Mouse (Mus musculus) layer of hippocampus, postnatal 14 days (tissue): ENCODE results near the gene Focad. TPM values are rescaled to one million over a fixed set of nuclear protein-coding genes. Genes with fewer than 3 reads are reported as not detected.
"Not testable (repeated sequence)": the region's sequence is repeated elsewhere in the genome, so short reads cannot be mapped to it uniquely, and the experiment has no call there.

Source experiments
- DNase-seq, 2 experiments: peaks; one replicate each; pipeline ENCODE4 v3.0.0; 2021 to 2022; ENCODE audit warnings: low spot score in 2 of 2, mixed read lengths in 1 of 2
- total RNA-seq, 2 experiments: library from RNA; stranded (reverse); gene quantifications; 2 replicates each; pipeline ENCODE4 v1.2.3; 2021

Gene Focad
- total RNA-seq, 2 experiments from 2014 or later: 67.5 to 74.0 TPM

DNA sequence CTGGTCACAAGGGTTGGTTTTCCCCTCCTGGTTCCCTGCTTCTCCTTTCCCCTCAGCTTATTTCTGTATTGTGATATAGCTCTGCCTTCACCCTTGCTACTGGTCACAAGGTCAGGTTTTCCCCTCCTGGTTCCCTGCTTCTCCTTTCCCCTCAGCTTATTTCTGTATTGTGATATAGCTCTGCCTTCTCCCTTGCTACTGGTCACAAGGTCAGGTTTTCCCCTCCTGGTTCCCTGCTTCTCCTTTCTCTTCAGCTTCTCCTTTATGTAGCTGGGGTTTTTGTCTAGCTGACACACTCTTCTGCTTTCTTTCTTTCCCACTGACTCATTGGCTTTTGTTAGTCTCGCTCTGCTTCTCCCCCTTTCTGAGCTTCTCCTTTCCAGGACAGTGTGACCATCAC lies 296.2 kb downstream of the Focad start:
- DNase-seq: not testable (repeated sequence)

DNA sequence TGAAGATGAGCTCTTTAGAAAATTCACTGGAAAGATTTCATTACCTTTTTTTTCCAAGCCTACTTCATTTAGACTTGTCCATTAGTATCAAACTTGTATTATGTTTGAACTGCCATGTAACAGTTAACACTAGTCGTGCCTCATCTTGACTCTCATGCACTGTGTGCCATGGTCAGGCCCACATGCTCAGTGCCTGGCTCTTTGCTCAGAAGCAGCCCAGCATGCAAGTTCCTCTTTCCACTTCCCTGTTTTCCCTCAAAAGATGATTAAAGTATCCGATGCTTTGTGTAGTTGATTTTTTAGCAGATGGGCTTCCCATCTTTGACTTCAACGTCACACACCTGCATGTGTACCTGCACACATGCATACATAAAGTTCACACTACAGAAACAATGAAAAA lies 301.3 kb downstream of the Focad start:
- no peak for DNase-seq

DNA sequence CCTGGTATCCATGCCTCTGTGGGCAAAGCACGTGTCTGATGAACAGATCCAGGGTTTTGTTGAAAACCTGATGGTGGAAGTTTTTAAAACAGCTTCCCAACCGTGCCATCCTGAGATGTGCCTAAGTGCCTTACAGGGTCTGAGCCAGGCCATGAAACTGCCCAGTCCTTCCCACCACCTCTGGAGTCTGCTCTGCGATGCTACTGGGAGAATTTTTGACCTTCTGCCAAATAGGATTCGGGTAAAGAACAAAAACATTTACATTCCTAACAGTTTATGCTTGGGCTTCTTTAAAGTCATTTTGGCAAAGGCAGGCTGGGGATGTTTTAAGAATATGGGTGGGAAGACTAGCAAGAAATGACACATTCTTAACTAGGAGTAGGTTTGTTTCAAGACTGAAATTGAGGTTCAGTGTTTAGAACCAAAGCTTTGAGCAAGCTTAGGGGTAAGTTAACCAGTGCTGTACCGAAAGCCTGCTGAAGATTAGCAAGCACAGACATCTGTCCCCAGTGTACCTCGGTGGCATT lies 302.6 kb downstream of the Focad start:
- no peak for DNase-seq

DNA sequence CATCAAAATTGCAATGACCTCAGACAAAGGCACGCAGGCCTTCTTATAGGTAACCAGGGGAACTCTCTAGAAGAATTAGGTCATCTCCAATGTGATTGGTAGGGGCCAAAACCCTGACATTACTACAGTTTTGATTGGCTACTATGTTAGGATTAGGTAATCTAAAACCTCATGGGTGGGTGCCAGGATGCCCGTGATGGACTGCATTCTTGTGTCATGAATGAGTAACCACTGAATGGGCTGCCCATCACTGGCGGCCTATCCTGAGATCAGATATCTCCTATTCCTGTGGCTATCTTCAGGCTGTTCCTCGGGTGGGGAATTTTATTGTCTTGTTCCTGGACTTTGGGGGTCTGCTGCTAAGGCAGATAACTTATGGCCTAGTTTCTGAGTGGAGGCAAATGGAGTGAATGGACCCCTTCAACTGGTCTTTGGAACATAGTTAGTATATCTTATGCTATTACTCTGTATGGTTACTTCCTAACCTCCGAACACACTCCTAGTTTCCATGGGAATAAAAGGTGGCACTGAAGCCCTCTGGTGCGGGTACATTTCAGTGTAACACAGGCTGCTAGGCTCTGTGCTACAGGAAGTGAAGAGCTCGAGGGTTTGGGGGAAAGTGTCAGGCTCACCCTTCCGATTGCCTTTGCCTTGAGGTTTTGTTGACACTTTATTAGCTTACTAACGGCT lies 306.0 kb downstream of the Focad start:
- DNase-seq: no peak

DNA sequence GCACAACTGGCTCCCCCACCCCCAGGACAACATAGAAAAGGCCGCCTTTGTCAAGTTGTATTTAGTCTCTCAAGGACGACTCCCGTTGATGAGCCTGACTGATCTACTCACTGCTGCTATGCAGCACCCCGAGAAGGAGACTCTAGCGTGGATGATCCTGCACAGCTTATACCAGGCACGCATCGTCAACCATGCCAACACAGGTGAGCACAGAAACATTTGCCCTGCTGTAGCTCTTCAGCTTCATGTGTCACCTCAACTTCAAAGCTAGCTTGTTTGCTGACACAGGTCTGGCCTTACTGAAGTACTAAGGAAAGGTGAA lies 306.5 kb downstream of the Focad start:
- no peak for DNase-seq

DNA sequence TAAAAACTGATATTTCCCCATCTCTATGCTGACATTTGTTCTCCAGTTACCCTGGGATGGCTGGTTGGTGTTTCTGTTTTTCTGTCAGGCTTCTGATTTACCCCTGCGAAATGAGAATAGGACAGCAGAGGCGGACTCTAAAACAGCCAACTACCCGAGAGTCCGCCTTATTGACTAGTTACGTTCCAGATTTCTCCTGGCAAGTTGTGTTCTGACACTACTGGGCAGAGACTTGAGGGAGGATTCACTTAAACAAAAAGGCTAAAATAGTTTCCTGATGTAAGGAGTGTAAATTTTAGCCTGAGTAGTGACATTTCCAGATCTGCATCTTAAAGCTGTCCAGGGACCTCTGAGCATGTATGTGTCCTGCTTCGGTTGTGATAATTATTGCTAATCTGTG lies 308.5 kb downstream of the Focad start:
- no peak for DNase-seq

DNA sequence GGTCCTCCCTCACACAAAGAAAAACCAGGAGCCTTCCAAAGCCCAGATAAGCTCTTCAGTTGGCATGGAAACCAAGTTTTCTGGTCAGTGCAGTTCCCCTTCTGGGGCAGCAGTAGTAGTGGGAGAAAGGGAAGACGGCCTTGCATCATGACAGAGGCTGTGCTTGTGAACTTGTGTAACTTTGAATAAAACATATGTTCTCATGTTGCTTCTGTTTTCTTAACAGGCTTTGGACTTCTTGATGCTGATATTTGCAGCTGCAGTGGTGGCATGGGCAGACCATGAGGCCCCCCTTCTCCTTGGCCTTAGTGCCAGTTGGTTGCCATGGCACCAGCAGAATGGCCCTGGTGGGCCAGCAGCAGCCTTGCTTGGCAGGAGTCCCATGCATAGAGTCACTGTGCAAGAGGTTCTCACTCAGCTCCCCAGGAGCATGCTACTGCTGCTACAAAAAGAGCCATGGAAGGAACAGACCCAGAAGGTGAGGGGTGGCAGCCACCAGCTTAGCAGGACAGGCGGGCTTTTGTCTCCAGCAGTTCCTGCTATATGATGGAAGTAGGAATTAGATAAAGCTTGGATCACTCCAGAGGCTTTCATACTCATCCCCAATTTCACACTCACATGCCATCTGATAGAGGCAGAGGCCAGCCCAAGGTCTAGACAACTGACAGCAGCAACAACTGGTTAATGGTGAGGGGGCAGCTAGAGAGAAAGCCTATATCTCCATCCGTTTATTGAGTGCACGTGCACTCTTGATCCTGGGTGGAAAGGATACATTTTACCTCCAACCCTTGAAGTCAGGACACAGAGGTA lies 312.7 kb downstream of the Focad start:
- peak; percentile 50 to 54 for DNase-seq

DNA sequence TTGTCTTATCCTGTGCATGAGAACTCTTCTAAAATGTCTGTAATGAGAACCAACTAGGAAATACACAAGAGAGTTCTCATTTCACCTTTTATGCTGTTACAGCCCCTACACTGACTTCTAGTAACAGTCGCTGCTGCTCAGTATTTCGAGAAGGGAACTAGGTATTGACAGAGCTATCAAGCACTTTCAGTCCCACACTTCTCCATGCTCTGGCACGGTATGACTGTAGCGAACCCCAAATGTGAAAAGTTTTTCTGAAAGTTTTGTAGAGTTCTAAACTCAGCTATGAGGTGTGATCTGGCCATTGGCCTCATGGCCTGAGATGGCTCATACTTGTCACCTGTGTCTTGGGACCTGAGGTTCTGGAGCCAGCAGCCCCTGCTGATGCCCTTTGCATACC lies 314.9 kb downstream of the Focad start:
- no peak for DNase-seq

DNA sequence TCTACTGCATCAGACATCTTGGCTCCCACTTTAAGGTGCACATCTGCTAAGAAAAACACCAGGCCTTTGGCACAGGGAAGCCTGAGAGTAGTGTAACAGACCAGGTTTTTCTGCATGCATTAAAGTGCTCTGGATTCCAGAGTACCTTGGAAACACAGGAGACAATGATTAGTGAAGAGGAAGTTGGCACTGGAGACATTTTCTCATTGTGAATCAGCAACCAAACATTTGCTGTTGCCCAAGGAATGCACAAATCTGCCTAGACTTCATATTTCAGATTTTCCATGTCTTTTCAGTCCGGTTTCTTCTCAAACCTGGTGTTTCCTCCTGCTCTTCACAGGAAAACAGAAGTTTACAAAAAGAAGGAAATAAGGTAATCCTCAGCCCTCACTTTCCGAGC lies 317.9 kb downstream of the Focad start:
- DNase-seq: no peak

DNA sequence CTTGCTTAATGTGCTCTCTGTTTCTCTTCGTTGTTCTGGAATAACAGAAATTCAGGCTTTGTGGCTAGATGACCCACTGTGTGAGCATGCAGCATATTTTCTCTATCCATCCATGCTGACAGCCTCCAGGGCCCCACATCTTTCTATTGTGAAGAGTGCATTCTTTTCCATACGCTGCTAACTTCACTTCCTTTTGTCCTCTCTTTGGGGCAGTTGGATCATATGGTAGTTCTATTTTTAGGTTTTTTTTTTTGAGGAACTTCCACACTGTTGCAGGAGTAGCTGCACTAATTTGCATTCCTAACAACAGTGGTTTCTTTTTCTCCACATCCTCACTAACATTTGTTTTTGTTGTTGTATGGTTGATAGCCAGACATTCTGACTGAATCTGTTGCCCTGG lies 320.6 kb downstream of the Focad start:
- no peak for DNase-seq

DNA sequence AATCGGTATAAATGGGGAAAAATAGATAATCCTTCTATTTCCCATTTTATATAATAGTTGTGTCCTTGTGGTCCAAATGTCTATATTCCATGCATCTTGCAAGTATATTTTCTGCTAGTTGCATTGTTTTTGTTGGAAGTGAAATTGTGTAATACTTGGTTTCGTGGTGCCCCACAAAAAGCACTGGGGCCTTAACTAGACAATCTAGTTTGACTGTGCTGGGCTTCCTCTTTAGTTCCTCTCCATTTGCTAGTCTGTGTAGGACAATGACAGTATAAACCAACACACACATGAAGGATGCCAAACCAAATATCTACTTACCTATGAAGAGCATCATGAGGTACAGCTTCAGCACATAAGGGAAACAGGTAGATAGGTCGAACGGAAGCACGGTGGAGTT lies 324.9 kb downstream of the Focad start:
- DNase-seq: no peak

DNA sequence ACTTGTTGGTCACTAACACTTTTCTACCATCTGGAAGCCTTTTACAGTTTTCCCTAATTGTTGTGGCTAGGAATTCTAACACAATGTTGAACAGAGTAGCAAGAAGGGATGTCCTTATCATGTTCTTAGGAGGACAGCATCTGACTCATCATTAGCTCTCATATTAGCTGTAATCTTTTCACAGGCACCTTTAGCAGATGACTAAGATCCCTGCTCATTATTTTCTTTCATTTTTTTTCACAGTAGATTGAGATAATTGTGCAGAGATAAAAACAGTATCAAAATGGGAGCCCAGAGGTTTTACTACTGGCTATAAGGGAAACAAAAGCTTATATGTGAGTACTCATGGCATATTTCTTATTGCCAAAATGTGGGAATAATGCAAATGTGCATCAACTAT lies 330.1 kb downstream of the Focad start:
- no peak for DNase-seq

DNA sequence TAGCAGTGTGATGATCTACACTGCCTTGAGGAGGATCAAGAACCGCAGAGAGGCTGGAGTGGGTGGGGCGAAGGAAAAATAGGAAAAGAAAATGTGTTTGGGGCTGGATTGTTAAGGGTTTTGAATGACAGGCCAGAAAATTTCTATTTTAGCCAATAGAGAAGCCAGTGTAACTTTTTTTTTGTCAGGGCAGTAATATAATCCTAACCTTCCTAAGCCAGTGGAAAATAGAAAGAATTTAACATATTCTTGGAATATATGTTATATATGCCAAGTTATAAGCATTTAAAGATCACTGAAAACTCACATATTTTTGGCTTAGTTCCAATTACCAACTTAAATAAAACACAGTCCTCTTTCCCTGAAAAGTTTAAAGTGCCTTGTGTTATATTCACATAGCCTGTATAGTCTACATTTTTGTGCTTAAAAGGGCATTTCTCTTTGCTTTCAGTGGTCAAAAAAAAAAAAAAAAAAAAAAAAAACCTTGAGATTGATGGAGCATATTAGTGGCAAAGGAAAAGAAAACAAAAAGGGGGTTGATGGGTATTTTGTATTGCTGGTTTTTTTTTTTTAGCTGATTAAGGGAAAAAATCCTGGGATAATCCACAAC lies 333.3 kb downstream of the Focad start:
- no peak for DNase-seq

DNA sequence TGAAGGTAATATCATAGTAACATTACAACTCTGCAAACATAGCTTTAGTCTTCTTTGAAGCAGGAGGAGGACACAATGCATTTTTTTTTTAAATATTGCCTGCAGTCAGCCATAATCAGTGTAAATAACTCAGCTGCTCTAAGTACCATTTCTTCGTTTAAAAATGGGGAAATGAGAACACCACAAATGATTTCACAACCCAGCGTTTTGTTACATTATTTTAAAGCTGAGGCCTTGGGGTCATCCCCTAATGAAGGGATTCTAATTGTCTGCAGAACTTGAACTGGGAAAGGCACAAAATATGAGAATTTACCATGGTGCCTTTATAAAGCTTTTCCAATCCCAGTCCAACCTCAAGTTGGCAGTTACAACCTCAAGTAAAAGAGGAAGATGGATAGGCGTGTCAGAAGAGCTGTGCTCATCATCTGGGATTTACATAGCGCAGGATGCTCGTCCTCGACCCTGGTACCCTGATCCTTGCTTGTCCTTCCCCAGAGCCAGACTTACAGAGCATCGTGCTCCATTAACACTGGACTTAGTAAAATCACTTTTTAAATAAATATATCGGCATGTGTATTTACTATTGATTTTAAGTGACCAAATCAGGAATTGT lies 338.1 kb downstream of the Focad start:
- DNase-seq: no peak

DNA sequence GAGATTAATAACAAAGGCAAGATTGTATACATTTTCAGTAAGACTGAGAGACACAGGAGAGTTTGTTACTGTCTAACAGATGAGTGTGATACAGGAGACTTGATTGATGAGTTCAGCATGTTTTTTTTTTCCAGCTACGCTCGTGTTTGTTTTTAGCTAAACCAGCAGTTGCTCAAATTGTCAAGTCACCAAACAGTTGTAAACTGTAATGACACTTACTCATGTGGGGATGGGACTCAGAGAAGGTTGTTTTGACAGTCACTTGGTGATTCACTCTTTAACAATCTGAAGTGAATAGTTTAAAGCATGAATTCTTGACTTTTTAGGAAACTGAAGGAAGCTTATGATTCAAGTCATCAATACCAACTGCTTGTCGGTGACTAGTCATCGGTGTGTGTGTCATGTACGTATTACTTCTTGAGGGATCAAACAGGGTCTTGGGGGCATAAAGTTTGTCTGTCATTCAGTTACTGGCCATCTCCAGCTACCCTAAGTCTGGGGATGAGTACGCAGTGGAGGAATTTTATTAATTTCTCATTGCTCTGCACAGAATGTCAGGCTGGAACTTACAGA lies 342.2 kb downstream of the Focad start:
- no peak for DNase-seq

DNA sequence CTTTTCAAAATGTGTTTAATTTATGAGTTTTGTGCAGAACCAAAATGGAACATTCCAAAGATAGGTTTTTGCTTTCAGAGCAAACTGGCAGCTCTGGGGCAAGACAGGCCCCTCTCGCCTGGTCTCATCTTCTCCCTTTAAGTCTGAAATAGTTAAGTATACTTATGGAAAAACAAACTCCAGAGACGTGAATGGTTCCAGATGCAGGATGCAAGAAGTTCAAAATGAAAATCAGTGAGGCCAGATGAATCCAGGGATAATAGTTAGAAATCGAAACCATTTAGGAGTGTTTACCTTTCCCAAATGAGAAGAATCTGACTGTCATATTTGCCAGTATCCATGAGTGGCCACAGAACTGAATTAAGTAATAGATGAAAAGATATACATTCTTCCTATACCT lies 342.7 kb downstream of the Focad start:
- DNase-seq: no peak

DNA sequence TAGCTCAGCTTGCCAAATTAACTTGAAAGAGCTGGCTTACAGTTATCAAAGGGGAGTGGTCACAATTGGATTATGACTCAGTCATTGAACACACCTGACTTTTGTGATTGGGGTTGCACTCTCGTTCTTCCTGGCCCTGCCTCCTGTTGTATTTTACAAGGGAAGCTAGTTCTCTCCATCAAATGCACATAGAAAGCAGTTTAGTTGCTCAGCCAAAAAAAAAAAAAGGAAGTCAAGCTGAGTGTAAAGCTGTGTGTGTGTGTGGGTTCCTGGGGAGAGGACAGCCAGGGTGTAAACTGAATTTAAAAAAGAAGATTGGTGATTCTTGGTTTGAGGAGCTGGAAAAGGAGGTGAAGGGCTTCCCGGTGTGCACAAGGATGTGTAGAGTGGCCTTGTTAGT lies 343.5 kb downstream of the Focad start:
- DNase-seq: no peak

DNA sequence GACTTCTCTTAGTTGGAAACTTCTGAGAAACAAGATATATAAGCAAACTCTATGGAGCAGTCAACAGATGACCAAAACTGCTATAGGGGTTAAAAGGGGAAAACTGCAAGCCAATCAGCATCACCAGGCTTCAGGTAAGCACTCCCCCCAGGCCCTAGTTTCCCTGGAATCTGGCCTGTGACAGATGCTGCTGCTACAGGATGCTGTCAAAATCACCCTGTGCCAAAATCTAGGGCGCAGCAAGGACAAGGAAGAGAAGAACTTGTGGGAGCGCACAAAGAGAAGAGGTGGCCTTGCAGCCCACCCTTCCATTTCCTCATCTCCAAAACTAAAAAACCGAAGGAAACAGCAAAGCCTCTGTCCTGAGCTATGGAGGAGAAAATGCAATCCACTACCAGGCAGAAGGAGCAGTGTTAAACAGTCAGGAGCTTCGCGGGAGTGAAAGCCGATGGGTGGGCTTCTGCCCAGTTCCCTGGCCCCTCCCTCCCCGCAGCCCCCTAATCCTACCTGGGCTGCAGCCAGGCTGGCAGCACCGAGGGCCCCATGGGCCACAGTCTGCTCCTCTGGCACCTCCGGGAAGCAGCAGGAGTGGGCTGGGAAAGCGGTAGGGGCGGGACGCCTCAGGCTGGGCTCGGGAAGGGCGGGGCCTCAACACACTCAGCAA lies 344.0 kb downstream of the Focad start, which contains the start of gene Hacd4:
TSS of gene Hacd4 (minus strand) at position 603 of the 664 bp plus-strand sequence.
- DNase-seq: peak in 1 of 2 experiments; percentile 13

DNA sequence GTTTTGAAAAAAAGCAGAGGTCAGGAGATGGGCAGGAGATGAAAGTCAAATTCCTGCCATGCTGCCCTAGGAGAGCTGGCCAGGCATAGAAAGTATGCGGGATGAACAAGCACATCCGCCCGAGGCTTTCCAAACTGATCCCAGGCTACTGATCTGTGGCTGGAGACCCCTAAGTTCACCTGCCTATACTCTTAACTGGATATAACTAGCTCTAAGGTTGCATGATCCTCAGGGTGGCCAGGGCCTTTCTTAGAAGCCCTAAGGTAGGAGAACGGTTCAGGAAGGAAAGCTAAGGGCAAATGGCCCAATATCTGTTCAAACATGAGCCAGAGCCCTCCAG lies 344.5 kb downstream of the Focad start:
- no peak for DNase-seq

DNA sequence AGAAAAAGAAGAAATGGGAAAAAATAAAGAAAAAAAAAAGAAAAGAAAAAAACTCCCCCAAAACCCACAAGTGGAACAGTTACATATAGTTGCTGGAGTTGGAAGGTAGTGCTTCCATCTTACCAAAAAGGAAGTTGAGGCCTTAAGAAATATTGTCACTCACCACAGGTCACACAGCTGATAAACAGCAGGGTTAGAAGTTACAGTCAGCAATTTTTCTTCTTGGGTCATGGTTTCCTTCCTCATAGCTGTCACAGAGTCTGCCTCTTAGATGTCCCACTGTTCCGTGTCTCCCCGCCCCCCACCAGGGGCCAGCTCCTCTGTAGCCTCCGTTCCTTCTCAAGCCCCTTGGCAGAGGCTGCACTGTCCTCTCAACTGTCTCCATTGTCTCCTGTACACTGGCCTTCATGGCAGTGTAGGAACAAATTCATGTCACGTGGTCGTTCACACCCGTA lies 345.3 kb downstream of the Focad start:
- DNase-seq: no peak

DNA sequence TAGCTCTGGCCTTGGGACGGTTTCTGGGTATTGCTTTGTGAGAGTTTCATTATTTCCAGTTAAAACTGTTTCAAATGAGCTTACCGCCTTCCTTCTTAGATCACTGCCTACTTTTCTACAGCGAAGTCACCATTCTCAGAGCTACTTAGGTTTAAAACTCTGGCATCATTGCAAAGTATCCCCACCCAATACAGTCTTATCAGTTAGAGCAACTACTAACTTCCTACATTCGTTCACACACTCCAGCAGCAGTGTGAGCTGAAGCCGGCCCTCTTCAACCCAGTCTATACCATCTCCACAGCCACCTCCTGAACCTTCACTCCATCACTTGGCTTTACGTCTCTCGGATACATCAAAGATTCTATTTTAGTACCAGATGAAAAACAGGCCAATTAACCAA lies 346.4 kb downstream of the Focad start:
- DNase-seq: no peak
